Mouse (Mus musculus) urinary bladder, adult 2 months (tissue): ENCODE data around the gene Pik3r5. TPM values are rescaled to one million over a fixed set of nuclear protein-coding genes. Genes with fewer than 3 reads are reported as not detected.

Source experiments
- DNase-seq: peaks from one replicate; pipeline ENCODE4 v3.0.0; 2022; ENCODE audit warnings: low spot score
- polyA plus RNA-seq: library from polyadenylated mRNA; depleted of rRNA; stranded (reverse); fragments of >200 nt; gene quantifications from 2 replicates; pipeline ENCODE4 v1.2.3, GENCODE M21; 2012

The Pik3r5 gene
- polyA plus RNA-seq, 1 experiment, result 1.5 TPM

GRCm38 (mm10) chr11:68451282-68451735 is 19.4 kb downstream of the Pik3r5 start:
- DNase-seq, result no peak

- DNase-seq, result no peak
Measured at GRCm38 (mm10) chr11:68451747-68452405, 20.0 kb downstream of the Pik3r5 start.

- DNase-seq, result no peak
Measured at GRCm38 (mm10) chr11:68452740-68453139, 20.8 kb downstream of the Pik3r5 start.

- DNase-seq, result no peak
Measured at GRCm38 (mm10) chr11:68453301-68453700, 21.4 kb downstream of the Pik3r5 start.

- no peak for DNase-seq
Measured at GRCm38 (mm10) chr11:68458086-68458485, 26.2 kb downstream of the Pik3r5 start.

GRCm38 (mm10) chr11:68459021-68459420 is 27.1 kb downstream of the Pik3r5 start:
- DNase-seq, result no peak

GRCm38 (mm10) chr11:68459486-68459885 is 27.6 kb downstream of the Pik3r5 start:
- no peak for DNase-seq

GRCm38 (mm10) chr11:68462716-68463115 is 30.8 kb downstream of the Pik3r5 start:
- no peak for DNase-seq

GRCm38 (mm10) chr11:68464260-68464659 is 32.3 kb downstream of the Pik3r5 start:
- DNase-seq, result no peak

- DNase-seq, result no peak
Measured at GRCm38 (mm10) chr11:68465090-68465489, 33.2 kb downstream of the Pik3r5 start.

- DNase-seq, result no peak
Measured at GRCm38 (mm10) chr11:68467441-68467840, 35.5 kb downstream of the Pik3r5 start.

- DNase-seq, result no peak
Measured at GRCm38 (mm10) chr11:68467962-68468612, 36.2 kb downstream of the Pik3r5 start.

GRCm38 (mm10) chr11:68468886-68469285 is 37.0 kb downstream of the Pik3r5 start:
- no peak for DNase-seq

GRCm38 (mm10) chr11:68472162-68472849 is 40.4 kb downstream of the Pik3r5 start:
- no peak for DNase-seq

GRCm38 (mm10) chr11:68474600-68474999 is 42.7 kb downstream of the Pik3r5 start:
- no peak for DNase-seq

GRCm38 (mm10) chr11:68475676-68476075 is 43.8 kb downstream of the Pik3r5 start:
- no peak for DNase-seq

GRCm38 (mm10) chr11:68477661-68478060 is 45.7 kb downstream of the Pik3r5 start:
- DNase-seq, result no peak

- no peak for DNase-seq
Measured at GRCm38 (mm10) chr11:68478574-68478981, 46.7 kb downstream of the Pik3r5 start.

GRCm38 (mm10) chr11:68480660-68481059 is 48.7 kb downstream of the Pik3r5 start:
- DNase-seq, result no peak

GRCm38 (mm10) chr11:68482001-68482400 is 50.1 kb downstream of the Pik3r5 start:
- no peak for DNase-seq

- DNase-seq, result no peak
Measured at GRCm38 (mm10) chr11:68483213-68483612, 51.3 kb downstream of the Pik3r5 start.

GRCm38 (mm10) chr11:68484431-68484830 is 52.5 kb downstream of the Pik3r5 start:
- no peak for DNase-seq
